Mouse (Mus musculus): ENCODE measurements at regions not wholly inside any gene's neighbourhood (a gene's known extent, or its start where the extent isn't known, plus 50 kb on each side); places are given as distances from the start of the nearest gene placed in this dataset.

DNA sequence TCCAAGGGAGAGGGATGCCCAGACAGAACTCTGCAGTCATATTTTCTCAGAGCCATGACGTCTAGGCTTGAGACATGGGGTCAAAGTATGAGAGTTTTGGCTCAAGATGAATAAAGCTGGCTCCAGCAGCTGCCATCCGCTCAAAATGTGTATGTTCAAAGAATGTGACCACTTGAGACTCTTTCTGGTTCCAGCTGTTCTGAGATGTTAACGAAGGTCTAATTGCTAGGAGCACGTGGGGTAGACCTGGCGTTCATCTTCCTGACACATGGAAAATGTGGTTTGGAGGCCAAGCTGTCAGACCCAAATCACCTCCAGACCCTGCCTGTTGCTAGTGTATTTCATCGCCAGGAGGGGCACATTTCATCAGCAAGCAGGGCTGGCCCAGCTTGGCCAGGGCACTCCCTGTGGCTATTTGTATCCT, 58.9 kb upstream of the Ankrd1 start:
- Histone ChIP-seq H3ac (ENCODE audit: control insufficient read depth, insufficient read length) (no peak overlapping the region), H3K79me2 (ENCODE audit: control insufficient read depth, insufficient read depth) (no peaks in the 10 kb centered on the region), H3K4me3 (no peak overlapping the region), H3K4me2 (ENCODE audit: low read depth) (peak overlapping the region; percentile 34), H3K27me3 (ENCODE audit: control insufficient read depth, insufficient read depth, insufficient read length) (no peaks in the 10 kb centered on the region), H3K36me3 (ENCODE audit: control insufficient read depth, insufficient read depth) (no peaks in the 10 kb centered on the region)
- no peak for TF ChIP-seq E2F4 (IDR thresholded peaks at IDR 0.05; ENCODE audit: insufficient read depth)
- no peak for TF ChIP-seq REST (IDR thresholded peaks at IDR 0.05; ENCODE audit: insufficient read depth, insufficient read length)
- TF ChIP-seq MAX (IDR thresholded peaks at IDR 0.05; ENCODE audit: low read depth): peak; percentile 39
- TF ChIP-seq SRF (IDR thresholded peaks at IDR 0.05; ENCODE audit: control insufficient read depth, insufficient read length, low read depth): no peak
- TF ChIP-seq USF1 (IDR thresholded peaks at IDR 0.05; ENCODE audit: low read depth): no peak
- peak; percentile 40 for TF ChIP-seq TCF12 (IDR thresholded peaks at IDR 0.05; ENCODE audit: insufficient read depth, poor library complexity, severe bottlenecking)
- TF ChIP-seq MYOD1 (IDR thresholded peaks at IDR 0.05; ENCODE audit: control insufficient read depth in 1 of 3, insufficient read length in 2 of 3, low read depth in 2 of 3): peak; percentile 67 to 80 (median 75)
- no peak for TF ChIP-seq POLR2A (IDR thresholded peaks at IDR 0.05; ENCODE audit: insufficient read length, low read depth)
- TF ChIP-seq MYOG (IDR thresholded peaks at IDR 0.05; ENCODE audit: control insufficient read depth in 1 of 3, insufficient read depth in 1 of 3, insufficient read length in 2 of 3, low read depth in 2 of 3): peak in 1 of 3 experiments; percentile 70
- peak; percentile 98 for TF ChIP-seq CEBPB (IDR thresholded peaks at IDR 0.05; ENCODE audit: insufficient read depth, poor library complexity, severe bottlenecking)
- TF ChIP-seq POLR2AphosphoS2 (IDR thresholded peaks at IDR 0.05; ENCODE audit: insufficient read length, low read depth): no peak
- TF ChIP-seq TCF3 (IDR thresholded peaks at IDR 0.05; ENCODE audit: insufficient read length, low read depth): no peak

DNA sequence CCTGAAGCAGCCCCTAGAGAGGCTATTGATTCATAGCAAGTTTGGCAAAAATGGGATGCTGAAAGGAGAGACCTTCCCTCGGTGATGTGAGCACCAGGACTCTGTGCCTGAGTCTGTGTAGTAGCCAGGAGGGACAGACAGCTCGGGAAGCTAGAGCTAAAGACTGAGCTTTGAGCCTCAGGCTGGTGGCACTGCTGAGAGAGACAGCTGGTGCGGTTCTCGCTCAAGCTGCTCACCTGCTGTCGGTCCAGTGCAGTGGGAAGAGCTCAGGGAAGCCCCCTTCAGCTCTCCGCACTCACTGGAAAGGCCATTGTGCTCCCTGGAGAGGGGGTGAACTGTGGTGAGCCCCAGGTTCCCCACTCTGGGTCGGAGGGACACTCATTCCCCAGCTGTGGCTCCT, 60.4 kb upstream of the Ankrd1 start:
- no peaks in the 10 kb centered on the region for H3K27me3 ChIP-seq (ENCODE audit: control insufficient read depth, insufficient read depth, insufficient read length)
- H3K79me2 ChIP-seq (ENCODE audit: control insufficient read depth, insufficient read depth): no peaks in the 10 kb centered on the region
- H3K4me3 ChIP-seq: no peak overlapping the region
- H3K4me2 ChIP-seq (ENCODE audit: low read depth): no peak overlapping the region
- no peaks in the 10 kb centered on the region for H3K36me3 ChIP-seq (ENCODE audit: control insufficient read depth, insufficient read depth)
- no peak overlapping the region for H3ac ChIP-seq (ENCODE audit: control insufficient read depth, insufficient read length)
- TF ChIP-seq MAX (IDR thresholded peaks at IDR 0.05; ENCODE audit: low read depth) (no peak), MYOG (IDR thresholded peaks at IDR 0.05; ENCODE audit: control insufficient read depth in 1 of 3, insufficient read depth in 1 of 3, insufficient read length in 2 of 3, low read depth in 2 of 3) (peak in 1 of 3 experiments; percentile 65)

DNA sequence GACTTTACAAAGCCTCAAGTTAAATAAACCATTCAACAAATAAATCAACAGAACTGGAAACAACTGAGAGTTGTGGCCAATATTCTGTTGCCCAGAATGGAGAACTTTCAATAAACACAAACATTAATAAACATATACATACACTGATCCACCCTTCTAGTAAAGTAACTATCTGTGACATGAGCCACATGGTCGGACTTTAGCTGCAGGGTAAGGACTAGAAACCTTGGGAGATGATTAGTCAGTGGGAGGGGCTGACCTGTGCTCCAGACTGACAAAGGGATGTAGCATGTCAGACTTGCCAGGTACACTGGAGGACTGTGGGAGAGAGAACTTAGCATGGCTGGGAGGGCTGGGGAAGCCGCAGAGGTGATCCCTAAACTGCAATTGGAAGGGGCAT, 61.6 kb upstream of the Ankrd1 start:
- Histone ChIP-seq H3K4me2 (ENCODE audit: low read depth) (no peak overlapping the region), H3ac (ENCODE audit: control insufficient read depth, insufficient read length) (no peak overlapping the region), H3K4me3 (no peak overlapping the region), H3K36me3 (ENCODE audit: control insufficient read depth, insufficient read depth) (no peaks in the 10 kb centered on the region), H3K79me2 (ENCODE audit: control insufficient read depth, insufficient read depth) (no peaks in the 10 kb centered on the region), H3K27me3 (ENCODE audit: control insufficient read depth, insufficient read depth, insufficient read length) (no peaks in the 10 kb centered on the region)
- TF ChIP-seq TCF12 (IDR thresholded peaks at IDR 0.05; ENCODE audit: insufficient read depth, poor library complexity, severe bottlenecking) (no peak), USF1 (IDR thresholded peaks at IDR 0.05; ENCODE audit: low read depth) (no peak), E2F4 (IDR thresholded peaks at IDR 0.05; ENCODE audit: insufficient read depth) (no peak), SRF (IDR thresholded peaks at IDR 0.05; ENCODE audit: control insufficient read depth, insufficient read length, low read depth) (no peak), REST (IDR thresholded peaks at IDR 0.05; ENCODE audit: insufficient read depth, insufficient read length) (no peak), MAX (IDR thresholded peaks at IDR 0.05; ENCODE audit: low read depth) (no peak)

DNA sequence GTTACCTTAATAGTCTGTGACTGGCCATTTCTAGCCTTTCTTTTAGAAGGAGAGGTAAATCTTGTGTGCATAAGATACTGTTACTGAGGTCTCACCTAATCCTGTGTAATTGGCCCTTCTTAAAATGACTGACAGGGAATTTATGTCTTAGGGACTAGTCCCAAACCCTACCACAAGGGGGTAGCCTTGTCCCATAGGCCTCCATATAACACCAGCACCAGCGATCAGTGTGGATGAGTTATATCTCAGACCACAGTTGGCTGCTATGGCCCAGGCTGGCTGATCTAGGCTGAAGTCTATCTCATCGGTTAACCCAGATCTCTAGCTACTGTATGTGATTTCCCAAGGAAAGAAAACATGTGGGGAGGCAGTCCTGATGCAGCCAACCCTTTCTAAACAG, 63.2 kb upstream of the Ankrd1 start:
- Histone ChIP-seq H3K27me3 (ENCODE audit: control insufficient read depth, insufficient read depth, insufficient read length) (no peaks in the 10 kb centered on the region), H3K79me2 (ENCODE audit: control insufficient read depth, insufficient read depth) (no peaks in the 10 kb centered on the region), H3K4me2 (ENCODE audit: low read depth) (no peak overlapping the region), H3K4me3 (no peak overlapping the region), H3ac (ENCODE audit: control insufficient read depth, insufficient read length) (no peak overlapping the region), H3K36me3 (ENCODE audit: control insufficient read depth, insufficient read depth) (no peaks in the 10 kb centered on the region)
- TF ChIP-seq MYOD1 (IDR thresholded peaks at IDR 0.05; ENCODE audit: control insufficient read depth in 1 of 3, insufficient read length in 2 of 3, low read depth in 2 of 3): no peak
- no peak for TF ChIP-seq TCF12 (IDR thresholded peaks at IDR 0.05; ENCODE audit: insufficient read depth, poor library complexity, severe bottlenecking)
- no peak for TF ChIP-seq MYOG (IDR thresholded peaks at IDR 0.05; ENCODE audit: control insufficient read depth in 1 of 3, insufficient read depth in 1 of 3, insufficient read length in 2 of 3, low read depth in 2 of 3)
- TF ChIP-seq CEBPB (IDR thresholded peaks at IDR 0.05; ENCODE audit: insufficient read depth, poor library complexity, severe bottlenecking): no peak
- no peak for TF ChIP-seq POLR2AphosphoS2 (IDR thresholded peaks at IDR 0.05; ENCODE audit: insufficient read length, low read depth)
- TF ChIP-seq E2F4 (IDR thresholded peaks at IDR 0.05; ENCODE audit: insufficient read depth): no peak
- TF ChIP-seq POLR2A (IDR thresholded peaks at IDR 0.05; ENCODE audit: insufficient read length, low read depth): no peak
- TF ChIP-seq USF1 (IDR thresholded peaks at IDR 0.05; ENCODE audit: low read depth): no peak
- TF ChIP-seq SRF (IDR thresholded peaks at IDR 0.05; ENCODE audit: control insufficient read depth, insufficient read length, low read depth): no peak
- TF ChIP-seq REST (IDR thresholded peaks at IDR 0.05; ENCODE audit: insufficient read depth, insufficient read length): no peak
- TF ChIP-seq TCF3 (IDR thresholded peaks at IDR 0.05; ENCODE audit: insufficient read length, low read depth): no peak
- TF ChIP-seq MAX (IDR thresholded peaks at IDR 0.05; ENCODE audit: low read depth): no peak

DNA sequence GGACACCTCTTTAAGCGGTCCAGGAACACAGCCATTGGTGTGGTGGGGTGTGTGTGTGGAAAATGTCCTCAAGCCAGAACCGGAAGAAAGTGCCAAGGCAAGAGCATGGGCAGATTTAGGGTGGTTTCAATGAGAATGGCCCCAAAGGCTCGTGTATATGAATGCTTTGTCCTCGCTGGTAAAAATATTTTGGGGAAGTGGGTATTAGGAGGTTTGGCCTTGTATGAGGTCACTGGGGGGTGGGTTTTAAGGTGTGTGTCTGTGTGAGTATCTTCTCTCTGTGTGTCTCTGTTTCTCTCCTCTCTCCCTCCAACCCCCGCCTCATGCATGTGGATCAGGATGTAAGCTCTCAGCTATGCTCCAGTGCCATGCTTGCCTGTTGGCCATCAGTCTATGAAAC, 69.8 kb upstream of the Ankrd1 start:
- no peak overlapping the region for H3K4me2 ChIP-seq (ENCODE audit: low read depth)
- no peak for TF ChIP-seq E2F4 (IDR thresholded peaks at IDR 0.05; ENCODE audit: insufficient read depth)
- no peak for TF ChIP-seq SRF (IDR thresholded peaks at IDR 0.05; ENCODE audit: control insufficient read depth, insufficient read length, low read depth)
- TF ChIP-seq POLR2AphosphoS2 (IDR thresholded peaks at IDR 0.05; ENCODE audit: insufficient read length, low read depth): no peak
- no peak for TF ChIP-seq TCF12 (IDR thresholded peaks at IDR 0.05; ENCODE audit: insufficient read depth, poor library complexity, severe bottlenecking)
- no peak for TF ChIP-seq CEBPB (IDR thresholded peaks at IDR 0.05; ENCODE audit: insufficient read depth, poor library complexity, severe bottlenecking)
- TF ChIP-seq MAX (IDR thresholded peaks at IDR 0.05; ENCODE audit: low read depth): no peak
- no peak for TF ChIP-seq TCF3 (IDR thresholded peaks at IDR 0.05; ENCODE audit: insufficient read length, low read depth)
- TF ChIP-seq POLR2A (IDR thresholded peaks at IDR 0.05; ENCODE audit: insufficient read length, low read depth): no peak
- no peak for TF ChIP-seq USF1 (IDR thresholded peaks at IDR 0.05; ENCODE audit: low read depth)
- TF ChIP-seq MYOG (IDR thresholded peaks at IDR 0.05; ENCODE audit: control insufficient read depth in 1 of 3, insufficient read depth in 1 of 3, insufficient read length in 2 of 3, low read depth in 2 of 3): no peak
- no peak for TF ChIP-seq REST (IDR thresholded peaks at IDR 0.05; ENCODE audit: insufficient read depth, insufficient read length)
- no peak for TF ChIP-seq MYOD1 (IDR thresholded peaks at IDR 0.05; ENCODE audit: control insufficient read depth in 1 of 3, insufficient read length in 2 of 3, low read depth in 2 of 3)
- H3K27me3 ChIP-seq (ENCODE audit: control insufficient read depth, insufficient read depth, insufficient read length): no peaks in the 10 kb centered on the region
- H3ac ChIP-seq (ENCODE audit: control insufficient read depth, insufficient read length): no peak overlapping the region
- H3K4me3 ChIP-seq: no peak overlapping the region
- no peaks in the 10 kb centered on the region for H3K36me3 ChIP-seq (ENCODE audit: control insufficient read depth, insufficient read depth)
- no peaks in the 10 kb centered on the region for H3K79me2 ChIP-seq (ENCODE audit: control insufficient read depth, insufficient read depth)
